8 mouse cellular contexts compared by ENCODE assay signal in genomic region chr9:60857833-60858232, GRCm38 (mm10).
DNase-seq lines count a peak whose midpoint lies in the region; ATAC-seq and TF ChIP-seq lines count a peak whose summit lies in the region.

No protein-coding gene starts in this region.

- intact Hi-C loops in heart, postnatal 25 days (cut with DNase I) = loop anchor here (1.0 to 5.0 kb wide), 3 partner anchors 38 to 141 kb away; no protein-coding TSS in a partner anchor

- no peak overlapping the region; the same call in 1 of the 2 replicates for H3K9ac ChIP-seq in heart, embryonic 13.5 days
- no peak overlapping the region for H3K9ac ChIP-seq in forebrain, embryonic 11.5 days (ENCODE audit: low read length)
- no peak overlapping the region for H3K9ac ChIP-seq in hindbrain, postnatal 0 days (replicated peaks; ENCODE audit: low read length)

- no peak overlapping the region for H3K4me3 ChIP-seq in heart, embryonic 13.5 days
- H3K4me3 ChIP-seq in bone marrow macrophage, adult 2 months (ENCODE audit: insufficient read depth, low read length) = no peak overlapping the region
- no peak overlapping the region for H3K4me3 ChIP-seq in forebrain, embryonic 11.5 days (ENCODE audit: low read depth, low read length)
- no peak overlapping the region for H3K4me3 ChIP-seq in hindbrain, postnatal 0 days (ENCODE audit: low read length)
- no peak overlapping the region for H3K4me3 ChIP-seq in midbrain, embryonic 10.5 days

- peaks cover 79% of the 10 kb centered on the region for H3K36me3 ChIP-seq in heart, embryonic 13.5 days
- H3K36me3 ChIP-seq in forebrain, embryonic 11.5 days (ENCODE audit: control insufficient read depth, insufficient read depth, low read length) = no peaks in the 10 kb centered on the region
- no peaks in the 10 kb centered on the region for H3K36me3 ChIP-seq in hindbrain, postnatal 0 days (ENCODE audit: insufficient read depth, low read length)
- H3K36me3 ChIP-seq in midbrain, embryonic 10.5 days = peaks cover 38% of the 10 kb centered on the region

- no peak for DNase-seq in heart, postnatal 25 days (ENCODE audit: low spot score)
- DNase-seq in forebrain, embryonic 11.5 days (ENCODE audit: low spot score) = peak; percentile 72
- DNase-seq in hindbrain, postnatal 0 days (ENCODE audit: low spot score) = peak; percentile 85
- peak; percentile 65 to 67 for DNase-seq in layer of hippocampus, postnatal 36 days
- peak; percentile 50 for DNase-seq in midbrain, embryonic 10.5 days (ENCODE audit: low spot score)
- peak; percentile 81 for DNase-seq in testis, postnatal 10 days (ENCODE audit: low spot score)

- H3K27ac ChIP-seq in heart, embryonic 13.5 days (replicated peaks) = 0 out of 2 replicates have a peak overlapping the region, but pooled peaks have one; percentile 9
- H3K27ac ChIP-seq in bone marrow macrophage, adult 2 months (ENCODE audit: insufficient read depth, low read depth, low read length) = no peak overlapping the region
- no peak overlapping the region for H3K27ac ChIP-seq in forebrain, embryonic 11.5 days (ENCODE audit: low read depth, low read length)
- H3K27ac ChIP-seq in hindbrain, postnatal 0 days = no peak overlapping the region
- H3K27ac ChIP-seq in midbrain, embryonic 10.5 days (replicated peaks) = no peak overlapping the region

- H3K4me1 ChIP-seq in heart, embryonic 13.5 days = peaks cover 10% of the 10 kb centered on the region
- H3K4me1 ChIP-seq in bone marrow macrophage, adult 2 months (ENCODE audit: control insufficient read depth, insufficient read depth, low read length) = no peaks in the 10 kb centered on the region
- peaks cover 4% of the 10 kb centered on the region; the same call in 1 of the 2 replicates for H3K4me1 ChIP-seq in forebrain, embryonic 11.5 days (replicated peaks; ENCODE audit: control insufficient read depth, insufficient read depth, low read length)
- H3K4me1 ChIP-seq in hindbrain, postnatal 0 days (ENCODE audit: insufficient read depth, low read length) = peaks cover 6% of the 10 kb centered on the region; the same call in 1 of the 2 replicates
- H3K4me1 ChIP-seq in midbrain, embryonic 10.5 days = peaks cover 12% of the 10 kb centered on the region

- 0 out of 2 replicates have a peak, but pooled peaks have one; percentile 38 for TF ChIP-seq CTCF in bone marrow macrophage, adult 2 months (IDR thresholded peaks at IDR 0.05; ENCODE audit: low read depth, low read length)
- TF ChIP-seq CTCF in hindbrain, postnatal 0 days (IDR thresholded peaks at IDR 0.05; ENCODE audit: low read depth) = peak; percentile 86

- 29% methylated on average over 5 of the region's 5 CpGs for WGBS in heart, embryonic 13.5 days
- WGBS in forebrain, embryonic 11.5 days = 27% methylated on average over 5 of the region's 5 CpGs
- WGBS in hindbrain, postnatal 0 days = 24% methylated on average over 5 of the region's 5 CpGs
- 32% methylated on average over 5 of the region's 5 CpGs for WGBS in midbrain, embryonic 10.5 days

- ATAC-seq in heart, embryonic 13.5 days (ENCODE audit: extremely low read depth, insufficient number of reproducible peaks, low FRiP score, low TSS enrichment) = no peak
- ATAC-seq in forebrain, embryonic 11.5 days (replicated peaks; ENCODE audit: low FRiP score) = no peak
- ATAC-seq in hindbrain, postnatal 0 days = peak; percentile 91

- H3K27me3 ChIP-seq in heart, embryonic 13.5 days (replicated peaks) = no peaks in the 10 kb centered on the region
- no peaks in the 10 kb centered on the region for H3K27me3 ChIP-seq in forebrain, embryonic 11.5 days (ENCODE audit: control insufficient read depth, insufficient read depth, low read length)
- H3K27me3 ChIP-seq in hindbrain, postnatal 0 days (ENCODE audit: insufficient read depth, low read length) = no peaks in the 10 kb centered on the region
- no peaks in the 10 kb centered on the region for H3K27me3 ChIP-seq in midbrain, embryonic 10.5 days (ENCODE audit: low read depth, poor library complexity, severe bottlenecking)

- TF ChIP-seq POLR2A in bone marrow macrophage, adult 2 months (IDR thresholded peaks at IDR 0.05; ENCODE audit: borderline replicate concordance, low read depth, low read length) = no peak

- 0 out of 2 replicates have a peak overlapping the region, but pooled peaks have one; percentile 57 for H3K4me2 ChIP-seq in heart, embryonic 13.5 days
- H3K4me2 ChIP-seq in forebrain, embryonic 11.5 days (ENCODE audit: low read depth, low read length, severe bottlenecking) = peak overlapping the region; percentile 33; the same call in 1 of the 2 replicates
- peak overlapping the region; percentile 49 for H3K4me2 ChIP-seq in hindbrain, postnatal 0 days (ENCODE audit: low read depth, low read length)

- H3K9me3 ChIP-seq in heart, embryonic 13.5 days = no peaks in the 10 kb centered on the region
- no peaks in the 10 kb centered on the region for H3K9me3 ChIP-seq in forebrain, embryonic 11.5 days (ENCODE audit: control insufficient read depth, low read length)
- no peaks in the 10 kb centered on the region for H3K9me3 ChIP-seq in hindbrain, postnatal 0 days (ENCODE audit: low read length)
- H3K9me3 ChIP-seq in midbrain, embryonic 10.5 days (replicated peaks) = no peaks in the 10 kb centered on the region
